Mouse (Mus musculus): Measurements from ENCODE around the gene Tuba8.

DNA sequence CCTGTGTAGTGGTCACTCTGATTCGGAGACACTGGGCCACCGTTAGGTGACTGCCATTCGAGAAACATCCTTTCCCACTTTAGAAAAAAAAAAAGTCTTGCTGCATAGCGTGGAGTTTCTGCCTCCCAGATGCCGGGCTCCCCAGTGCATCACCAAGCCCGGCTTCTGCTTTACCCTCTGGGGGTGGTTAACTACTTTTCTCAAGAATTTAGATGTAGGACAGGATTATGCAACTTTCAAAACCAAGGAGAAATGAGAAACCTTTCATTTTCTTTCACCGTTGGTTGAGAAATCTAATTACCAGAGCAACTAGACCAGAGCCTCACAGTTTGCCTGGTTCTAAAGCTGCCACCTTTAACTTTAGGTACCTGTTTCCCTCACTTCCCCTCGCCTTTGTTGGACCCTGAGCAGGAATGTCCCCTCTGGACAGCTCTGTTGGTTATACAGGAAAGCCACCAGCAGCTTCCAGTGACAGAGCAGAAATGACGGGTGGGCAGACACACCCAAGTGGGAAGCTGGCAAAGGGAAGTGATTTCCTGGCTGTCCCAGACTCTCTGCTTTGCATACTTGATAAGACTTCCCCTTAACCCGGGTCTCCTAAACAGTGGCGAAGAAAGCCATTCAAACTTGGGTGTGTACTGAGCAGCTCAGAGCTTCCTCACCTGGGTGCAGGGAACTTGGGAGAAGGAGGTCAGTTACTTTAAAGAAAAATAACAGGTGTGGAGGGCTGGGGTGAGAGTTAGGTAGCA lies 19.1 kb upstream of the Tuba8 start:
- TF ChIP-seq CTCF (IDR thresholded peaks at IDR 0.05; ENCODE audit: borderline replicate concordance, insufficient read depth, low read length) (no peak), POLR2A (IDR thresholded peaks at IDR 0.05; ENCODE audit: low read depth, low read length) (no peak)
